Mouse (Mus musculus) left cerebral cortex, postnatal 25 days (tissue): Measurements from ENCODE around the gene Omp. TPM values are rescaled to one million over a fixed set of nuclear protein-coding genes. Genes with fewer than 3 reads are reported as not detected.

Source experiments
- DNase-seq, 2 experiments: peaks; one replicate each; pipeline ENCODE4 v3.0.0; 2022; ENCODE audit warnings: low spot score in 2 of 2, mixed read lengths in 1 of 2
- intact Hi-C: fragments of 180-260 bp; cut with DNase I; formaldehyde crosslinking; loops from one replicate; pipeline ENCODE4 v1.15.1; 2025
- total RNA-seq, 2 experiments: library from RNA; stranded (reverse); gene quantifications; 2 replicates each; pipeline ENCODE4 v1.2.3; 2021

Omp gene
- total RNA-seq, 2 experiments from 2014 or later = 0.64 to 0.87 TPM

GRCm38 (mm10) chr7:98146447-98146845, 1.1 kb upstream of the Omp start:
- intact Hi-C loops = no loop called here
- peak in 1 of 2 experiments; percentile 43 for DNase-seq

- DNase-seq = peak in 1 of 2 experiments; percentile 73
- intact Hi-C loops = no loop called here
These were observed 642 bp upstream of the Omp start for GRCm38 (mm10) chr7:98145842-98146446.

GRCm38 (mm10) chr7:98142648-98143047, 2.7 kb downstream of the Omp start:
- DNase-seq = no peak
- intact Hi-C loops = no loop called here

GRCm38 (mm10) chr7:98142247-98142646, 3.1 kb downstream of the Omp start:
- no peak for DNase-seq
- intact Hi-C loops = no loop called here

- no peak for DNase-seq
- intact Hi-C loops = no loop called here
These were observed 4.1 kb downstream of the Omp start for GRCm38 (mm10) chr7:98141206-98141605.

- intact Hi-C loops = no loop called here
These were observed 4.7 kb downstream of the Omp start for GRCm38 (mm10) chr7:98140597-98140996.

GRCm38 (mm10) chr7:98139216-98139615, 6.1 kb downstream of the Omp start:
- DNase-seq = no peak
- intact Hi-C loops = no loop called here

More at GRCm38 (mm10) chr7:98140597-98140996, 4.7 kb downstream of the Omp start:
- DNase-seq = no peak

GRCm38 (mm10) chr7:98137995-98138394, 7.3 kb downstream of the Omp start:
- intact Hi-C loops = no loop called here

GRCm38 (mm10) chr7:98137583-98137982, 7.7 kb downstream of the Omp start:
- intact Hi-C loops = no loop called here
- no peak for DNase-seq

More at GRCm38 (mm10) chr7:98137995-98138394, 7.3 kb downstream of the Omp start:
- no peak for DNase-seq

GRCm38 (mm10) chr7:98131751-98132150, 13.6 kb downstream of the Omp start:
- intact Hi-C loops = no loop called here
- DNase-seq = no peak

GRCm38 (mm10) chr7:98125473-98125872, 19.8 kb downstream of the Omp start:
- no peak for DNase-seq
- intact Hi-C loops = no loop called here

GRCm38 (mm10) chr7:98124701-98125100, 20.6 kb downstream of the Omp start:
- no peak for DNase-seq
- intact Hi-C loops = loop anchor here (5.0 kb wide), 1 partner anchor 377 kb away; no protein-coding TSS in a partner anchor

GRCm38 (mm10) chr7:98121673-98122072, 23.6 kb downstream of the Omp start:
- intact Hi-C loops = loop anchor here (5.0 kb wide), 1 partner anchor 374 kb away; no protein-coding TSS in a partner anchor

GRCm38 (mm10) chr7:98121241-98121640, 24.1 kb downstream of the Omp start:
- no peak for DNase-seq
- intact Hi-C loops = loop anchor here (5.0 kb wide), 1 partner anchor 374 kb away; no protein-coding TSS in a partner anchor

More at GRCm38 (mm10) chr7:98121673-98122072, 23.6 kb downstream of the Omp start:
- peak in 1 of 2 experiments; percentile 45 for DNase-seq

- intact Hi-C loops = loop anchor here (1.0 to 5.0 kb wide), 3 partner anchors 17 to 373 kb away; no protein-coding TSS in a partner anchor
- peak; percentile 73 to 82 for DNase-seq
These were observed 25.0 kb downstream of the Omp start for GRCm38 (mm10) chr7:98120325-98120724.

GRCm38 (mm10) chr7:98119961-98120232, 25.4 kb downstream of the Omp start:
- intact Hi-C loops = loop anchor here (1.0 to 10.0 kb wide), 4 partner anchors 17 to 373 kb away; no protein-coding TSS in a partner anchor

GRCm38 (mm10) chr7:98119179-98119960, 25.9 kb downstream of the Omp start, which contains the start of gene Myo7a:
TSS of gene Myo7a (minus strand) at chr7:98119524.
- no peak for DNase-seq
- intact Hi-C loops = loop anchor here (10.0 kb wide), 1 partner anchor 135 kb away; no protein-coding TSS in a partner anchor

More at GRCm38 (mm10) chr7:98119961-98120232, 25.4 kb downstream of the Omp start:
- DNase-seq = no peak

GRCm38 (mm10) chr7:98117012-98117660, 28.2 kb downstream of the Omp start:
- intact Hi-C loops = loop anchor here (10.0 kb wide), 1 partner anchor 132 kb away; no protein-coding TSS in a partner anchor
- DNase-seq = no peak

- no peak for DNase-seq
- intact Hi-C loops = loop anchor here (10.0 kb wide), 1 partner anchor 130 kb away; no protein-coding TSS in a partner anchor
These were observed 30.6 kb downstream of the Omp start for GRCm38 (mm10) chr7:98114656-98115055.

GRCm38 (mm10) chr7:98111233-98111632, 34.1 kb downstream of the Omp start:
- intact Hi-C loops = loop anchor here (10.0 kb wide), 1 partner anchor 126 kb away; no protein-coding TSS in a partner anchor
- no peak for DNase-seq
